Mouse (Mus musculus) stomach, postnatal 0 days (tissue): ENCODE measurements at regions not wholly inside any gene's neighbourhood (a gene's known extent, or its start where the extent isn't known, plus 50 kb on each side); places are given as distances from the start of the nearest gene placed in this dataset.

Source experiments
- ATAC-seq: fragments of 200-750 bp; cut with Nextera tagmentation; 2 replicates; pipeline ENCODE4 v1.8.0; 2017; ENCODE audit not compliant: low FRiP score, low TSS enrichment
- DNase-seq: peaks from one replicate; pipeline ENCODE4 v3.0.0-alpha.2; 2016; ENCODE audit warnings: low spot score
- H3K27ac ChIP-seq: fragments of 300-500 bp; sonication (generic); replicated peaks from 2 replicates; pipeline ENCODE4 v1.5.1; 2014; ENCODE audit warnings: mild to moderate bottlenecking, control low read depth
- H3K27me3 ChIP-seq: fragments of 300-500 bp; sonication (generic); 2 replicates; pipeline ENCODE4 v1.6.1; 2014; ENCODE audit warnings: low read length; ENCODE audit not compliant: control insufficient read depth, insufficient read depth
- H3K36me3 ChIP-seq: fragments of 300-500 bp; sonication (generic); 2 replicates; pipeline ENCODE4 v1.6.1; 2014; ENCODE audit warnings: low read length, mixed read lengths; ENCODE audit not compliant: control insufficient read depth, insufficient read depth
- H3K4me1 ChIP-seq: fragments of 300-500 bp; sonication (generic); replicated peaks from 2 replicates; pipeline ENCODE4 v1.6.1; 2014; ENCODE audit warnings: antibody characterized with exemption; ENCODE audit not compliant: control insufficient read depth, insufficient read depth
- H3K4me2 ChIP-seq: fragments of 300-500 bp; sonication (generic); replicated peaks from 2 replicates; pipeline ENCODE4 v1.6.1; 2014; ENCODE audit warnings: low read depth, mild to moderate bottlenecking, control low read depth, moderate library complexity
- H3K4me3 ChIP-seq: fragments of 300-500 bp; sonication (generic); 2 replicates; pipeline ENCODE4 v1.5.1; 2014; ENCODE audit warnings: low read depth, low read length, control low read depth
- H3K9ac ChIP-seq: fragments of 300-500 bp; sonication (generic); 2 replicates; pipeline ENCODE4 v1.6.1; 2014; ENCODE audit warnings: mild to moderate bottlenecking, low read length, control low read depth, mixed read lengths
- H3K9me3 ChIP-seq: fragments of 300-500 bp; sonication (generic); 2 replicates; pipeline ENCODE4 v1.6.1; 2016; ENCODE audit warnings: low read length; ENCODE audit not compliant: control insufficient read depth
- CTCF ChIP-seq: IDR thresholded peaks from 2 replicates; pipeline ENCODE4 v1.5.1; 2016; ENCODE audit warnings: antibody characterized with exemption, low read depth, mild to moderate bottlenecking, moderate library complexity
- EP300 ChIP-seq: optimal IDR thresholded peaks from 2 replicates; pipeline ENCODE3; 2016; ENCODE audit warnings: antibody characterized with exemption
- WGBS: fragments of 180-500 bp; shearing (Covaris S2); extraction: QIAGEN DNeasy Blood & Tissue Kit; methylation state at CpG from one replicate; pipeline ENCODE4 v1.1.7; 2014; 5-methylcytosine and 5-hydroxymethylcytosine counted together

DNA sequence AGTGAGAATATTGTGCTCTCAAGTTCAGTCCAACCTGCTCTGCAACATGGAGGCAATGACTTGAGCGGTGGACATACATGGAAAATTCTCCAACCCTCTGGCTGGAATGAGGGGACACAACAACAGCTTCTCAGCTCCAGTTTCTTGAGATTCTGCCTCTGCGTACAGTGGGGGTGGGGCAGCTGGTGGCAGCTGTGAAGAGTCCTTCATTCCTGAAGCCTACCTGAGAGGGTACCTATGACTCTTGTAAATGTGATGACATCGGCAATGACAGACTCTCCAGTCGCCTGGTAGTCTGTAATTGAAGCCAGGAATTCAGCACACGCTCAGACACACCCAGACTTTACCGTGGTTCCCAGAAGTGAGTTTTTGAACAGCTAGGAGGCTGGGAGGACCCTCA lies 58.5 kb upstream of the Hoxc13 start:
- ATAC-seq (no peak), DNase-seq (no peak)
- no peak overlapping the region for H3K27ac ChIP-seq
- H3K4me2 ChIP-seq = no peak overlapping the region
- no peaks in the 10 kb centered on the region for H3K27me3 ChIP-seq
- TF ChIP-seq EP300 (no peak), CTCF (no peak)
- H3K4me3 ChIP-seq = no peak overlapping the region
- H3K4me1 ChIP-seq = no peaks in the 10 kb centered on the region
- no peaks in the 10 kb centered on the region for H3K9me3 ChIP-seq
- no peaks in the 10 kb centered on the region for H3K36me3 ChIP-seq
- no peak overlapping the region for H3K9ac ChIP-seq
- WGBS = 57% methylated on average over 6 of the region's 6 CpGs

DNA sequence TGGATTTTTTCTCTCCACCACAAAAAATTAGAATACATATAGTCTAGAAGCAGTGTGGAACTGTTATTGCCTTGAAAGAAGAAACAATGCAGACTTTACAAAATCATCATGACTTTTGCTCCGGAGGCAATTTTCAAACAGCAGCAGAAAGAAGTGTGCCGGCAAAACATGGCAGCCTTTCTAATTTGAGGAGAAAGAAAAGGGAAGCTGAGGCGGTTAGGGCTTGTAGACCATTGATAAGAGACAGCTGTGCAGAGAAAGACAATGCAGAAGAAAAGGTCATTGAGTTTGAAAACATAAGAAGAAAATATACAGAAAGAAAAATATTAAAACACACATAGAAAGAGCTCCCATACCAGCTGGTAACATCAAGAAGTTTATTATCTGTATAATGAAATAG lies 54.1 kb upstream of the Hoxc13 start:
- no peak for TF ChIP-seq CTCF
- no peak for TF ChIP-seq EP300
- Histone ChIP-seq H3K27ac (no peak overlapping the region), H3K4me2 (no peak overlapping the region), H3K27me3 (no peaks in the 10 kb centered on the region), H3K36me3 (no peaks in the 10 kb centered on the region), H3K4me1 (no peaks in the 10 kb centered on the region), H3K4me3 (no peak overlapping the region), H3K9me3 (no peaks in the 10 kb centered on the region), H3K9ac (no peak overlapping the region)
- ATAC-seq = no peak
- 75% methylated on average over 3 of the region's 3 CpGs for WGBS
- DNase-seq = no peak
